Mouse (Mus musculus) embryonic facial prominence, embryonic 11.5 days (tissue): ENCODE measurements around the gene Meig1. TPM values are rescaled to one million over a fixed set of nuclear protein-coding genes. Genes with fewer than 3 reads are reported as not detected.

Experiments used
- ATAC-seq: fragments of 200-750 bp; cut with Nextera tagmentation; replicated peaks from 2 replicates; pipeline ENCODE4 v1.8.0; 2017; ENCODE audit warnings: low read depth; ENCODE audit not compliant: insufficient number of reproducible peaks, low FRiP score, low TSS enrichment
- DNase-seq: peaks from one replicate; pipeline ENCODE4 v3.0.0-alpha.2; 2015; ENCODE audit warnings: low spot score
- H3K27ac ChIP-seq: fragments of 300-500 bp; sonication (generic); replicated peaks from 2 replicates; pipeline ENCODE4 v1.5.1; 2014; ENCODE audit warnings: mild to moderate bottlenecking, low read depth, low read length, control low read depth
- H3K27me3 ChIP-seq: fragments of 300-500 bp; sonication (generic); 2 replicates; pipeline ENCODE4 v1.6.1; 2014; ENCODE audit warnings: mild to moderate bottlenecking, low read length, moderate library complexity, mixed read lengths; ENCODE audit not compliant: control insufficient read depth, insufficient read depth
- H3K36me3 ChIP-seq: fragments of 300-500 bp; sonication (generic); replicated peaks from 2 replicates; pipeline ENCODE4 v1.6.1; 2014; ENCODE audit warnings: low read depth, mild to moderate bottlenecking, low read length, moderate library complexity, mixed read lengths; ENCODE audit not compliant: control insufficient read depth, insufficient read depth
- H3K4me1 ChIP-seq: fragments of 300-500 bp; sonication (generic); 2 replicates; pipeline ENCODE4 v1.6.1; 2014; ENCODE audit warnings: low read length, mixed read lengths; ENCODE audit not compliant: control insufficient read depth, insufficient read depth
- H3K4me2 ChIP-seq: fragments of 300-500 bp; sonication (generic); 2 replicates; pipeline ENCODE4 v1.6.1; 2014; ENCODE audit warnings: low read depth, mild to moderate bottlenecking, control low read depth, low read length, moderate library complexity
- H3K4me3 ChIP-seq: fragments of 300-500 bp; sonication (generic); 2 replicates; pipeline ENCODE4 v1.5.1; 2014; ENCODE audit warnings: low read depth, low read length, control low read depth
- H3K9ac ChIP-seq: fragments of 300-500 bp; sonication (generic); replicated peaks from 2 replicates; pipeline ENCODE4 v1.6.1; 2014; ENCODE audit warnings: mild to moderate bottlenecking, control low read depth, low read length
- H3K9me3 ChIP-seq: fragments of 300-500 bp; sonication (generic); replicated peaks from 2 replicates; pipeline ENCODE4 v1.6.1; 2016; ENCODE audit warnings: mild to moderate bottlenecking, low read length, inconsistent platforms, mixed read lengths; ENCODE audit not compliant: control insufficient read depth
- WGBS: fragments of 180-500 bp; shearing (Covaris S2); extraction: QIAGEN DNeasy Blood & Tissue Kit; methylation state at CpG from one replicate; pipeline ENCODE4 v1.1.7; 2014; 5-methylcytosine and 5-hydroxymethylcytosine counted together
- polyA plus RNA-seq: library from polyadenylated mRNA; unstranded; fragments of >200 nt; fragmentation: Nextera tagmentation; extraction: Ambion mirVana; gene quantifications from 2 replicates; pipeline ENCODE4 v1.2.1, GENCODE M21; 2014

The Meig1 gene
- polyA plus RNA-seq, 1 experiment from 2014 or later, result not detected

DNA sequence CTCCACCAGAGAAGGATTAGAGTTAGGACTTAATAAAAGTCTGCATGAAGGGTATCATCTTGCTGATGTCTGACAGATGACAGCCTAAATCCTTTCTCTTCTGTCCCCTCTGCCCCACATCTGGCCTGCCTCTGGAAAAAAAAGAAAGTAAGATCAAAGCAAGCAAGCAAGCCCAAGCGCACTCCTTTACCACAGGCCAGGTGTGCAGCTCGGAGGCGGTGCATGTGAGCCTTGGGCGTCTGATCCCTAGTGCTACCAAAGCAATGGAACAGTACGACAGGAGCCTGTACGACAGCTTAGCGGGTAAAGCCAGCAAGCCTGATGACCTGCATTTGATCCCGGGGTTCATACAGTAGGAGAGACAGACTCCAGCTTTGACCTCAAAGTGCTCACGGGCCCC is 8.5 kb upstream of the Meig1 start:
- no peaks in the 10 kb centered on the region for H3K9me3 ChIP-seq
- H3K27ac ChIP-seq, result no peak overlapping the region
- ATAC-seq, result 0 out of 2 replicates have a peak, but pooled peaks have one; percentile 48
- H3K4me2 ChIP-seq, result no peak overlapping the region
- no peak overlapping the region for H3K9ac ChIP-seq
- no peaks in the 10 kb centered on the region for H3K4me1 ChIP-seq
- 73% methylated on average over 9 of the region's 9 CpGs for WGBS
- H3K36me3 ChIP-seq, result no peaks in the 10 kb centered on the region
- H3K27me3 ChIP-seq, result no peaks in the 10 kb centered on the region
- H3K4me3 ChIP-seq, result no peak overlapping the region
- peak; percentile 9 for DNase-seq

DNA sequence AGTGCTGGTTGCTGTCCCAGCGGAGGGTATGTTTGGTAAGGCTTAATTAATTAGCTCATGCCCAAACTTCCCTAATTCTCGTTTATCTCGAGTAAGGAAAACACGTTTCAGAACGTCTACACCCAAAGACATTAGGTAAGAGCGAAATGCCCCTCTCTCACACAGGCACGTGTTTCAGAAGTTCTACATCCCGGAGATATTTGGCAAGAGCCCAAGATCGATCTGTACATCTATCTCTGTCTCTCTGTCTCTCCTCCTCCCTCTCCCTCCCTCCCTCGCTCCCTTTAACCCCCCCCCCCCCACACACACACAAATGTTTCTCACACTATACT is 2.1 kb upstream of the Meig1 start:
- Histone ChIP-seq H3K4me1 (no peaks in the 10 kb centered on the region), H3K36me3 (no peaks in the 10 kb centered on the region), H3K9ac (peak overlapping the region; percentile 40), H3K27ac (no peak overlapping the region), H3K27me3 (no peaks in the 10 kb centered on the region), H3K4me2 (peak overlapping the region; percentile 70), H3K4me3 (peak overlapping the region; percentile 55), H3K9me3 (no peaks in the 10 kb centered on the region)
- 12% methylated on average over 10 of the region's 10 CpGs for WGBS
- DNase-seq, result no peak
- ATAC-seq, result no peak

DNA sequence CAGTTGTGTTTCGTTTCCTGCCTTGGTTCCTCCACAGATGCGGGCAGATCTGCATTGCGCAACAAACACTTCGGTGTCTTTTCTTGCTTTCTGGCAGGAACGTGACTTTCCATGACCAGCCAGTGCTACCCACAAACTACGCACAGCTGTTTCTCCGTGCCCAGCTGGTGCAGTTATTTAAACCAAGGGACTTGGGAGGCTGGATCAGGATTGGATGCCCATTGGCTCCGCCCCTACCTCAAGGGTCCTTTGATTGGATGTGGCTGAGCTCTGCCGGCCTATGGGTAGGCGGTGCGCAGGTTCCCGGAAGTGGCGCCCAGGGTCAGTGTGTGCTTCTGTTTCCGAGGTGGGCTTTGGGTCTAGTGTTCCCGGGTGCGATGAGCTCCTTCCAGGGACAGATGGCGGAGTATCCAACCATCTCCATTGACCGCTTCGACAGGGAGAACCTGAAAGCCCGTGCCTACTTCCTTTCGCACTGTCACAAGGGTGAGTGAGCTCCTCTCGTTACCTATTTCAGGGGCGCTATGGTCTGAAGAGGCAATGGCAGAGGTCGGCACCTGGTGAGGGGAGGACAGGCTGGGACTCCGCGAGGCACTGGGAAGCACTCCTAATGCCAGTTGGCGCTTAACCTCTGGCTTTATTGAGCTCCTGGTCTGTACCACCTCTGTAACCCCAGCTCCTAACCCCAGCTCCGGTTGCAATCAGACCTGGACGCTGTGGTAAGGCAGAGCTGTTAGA is 1.6 kb upstream of the Meig1 start, which contains the start of gene Dclre1c:
TSS of gene Dclre1c (plus strand) at position 291 of the 738 bp plus-strand sequence.
- peak within 1 kb of the TSS; percentile 40 for H3K9ac ChIP-seq
- H3K9me3 ChIP-seq, result no peaks in the 10 kb centered on the region
- peak within 1 kb of the TSS; percentile 55 for H3K4me3 ChIP-seq
- WGBS, result 2% methylated on average over 29 of the region's 29 CpGs
- H3K4me1 ChIP-seq, result no peaks in the 10 kb centered on the region
- H3K27ac ChIP-seq, result no peak within 1 kb of the TSS
- no peaks in the 10 kb centered on the region for H3K36me3 ChIP-seq
- no peaks in the 10 kb centered on the region for H3K27me3 ChIP-seq
- ATAC-seq, result peak; percentile 98
- H3K4me2 ChIP-seq, result peak within 1 kb of the TSS; percentile 70
- peak; percentile 95 for DNase-seq

DNA sequence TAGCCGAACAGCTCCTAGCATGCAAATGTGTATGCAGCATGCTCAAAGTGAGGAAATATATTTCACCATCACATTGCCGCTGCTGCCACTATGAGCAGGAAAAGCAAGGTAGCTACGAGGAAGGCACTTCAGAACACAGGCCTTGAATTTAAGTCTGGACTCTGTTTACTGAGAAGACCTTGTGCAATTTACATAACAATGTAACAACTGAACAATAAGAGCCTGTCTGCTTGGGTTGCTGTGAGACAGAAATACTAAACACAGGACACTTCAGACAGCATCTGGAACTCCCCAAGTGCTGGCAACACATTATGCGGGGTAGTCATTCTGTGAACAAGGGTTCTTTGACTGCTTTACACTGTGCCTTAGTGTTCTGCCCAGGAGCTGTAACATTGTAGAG is 2.3 kb downstream of the Meig1 start:
- Histone ChIP-seq H3K27me3 (no peaks in the 10 kb centered on the region), H3K9me3 (no peaks in the 10 kb centered on the region), H3K27ac (no peak overlapping the region), H3K4me3 (no peak overlapping the region), H3K4me1 (no peaks in the 10 kb centered on the region), H3K9ac (no peak overlapping the region), H3K4me2 (no peak overlapping the region), H3K36me3 (no peaks in the 10 kb centered on the region)
- 48% methylated on average over 4 of the region's 4 CpGs for WGBS
- DNase-seq, result no peak
- no peak for ATAC-seq

DNA sequence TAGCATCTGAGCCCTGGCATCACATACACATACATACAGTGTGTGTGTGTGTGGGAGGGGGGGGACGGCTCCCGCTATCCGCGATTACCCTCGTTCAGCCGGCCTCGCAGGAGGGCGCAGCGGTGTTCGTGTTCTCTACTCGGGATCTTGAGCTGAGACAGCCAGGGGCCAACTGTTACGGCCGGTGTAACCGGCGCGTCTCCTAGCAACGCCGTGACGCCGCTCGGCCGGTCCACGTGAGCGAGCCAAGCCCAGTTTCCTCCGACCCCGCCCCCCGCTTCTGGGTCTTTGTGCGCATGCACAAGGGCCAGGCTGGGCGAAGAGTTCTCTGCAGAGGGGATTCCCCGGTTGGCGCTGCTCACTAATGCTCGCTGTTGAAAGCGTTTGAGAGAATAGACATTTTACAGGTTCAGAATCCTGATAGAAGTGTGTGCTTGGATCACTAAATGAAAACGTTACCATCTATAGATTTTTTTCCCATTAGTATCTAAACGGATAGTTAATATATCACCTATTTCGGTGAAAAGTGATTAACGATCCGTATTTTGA is 3.5 kb downstream of the Meig1 start:
- no peaks in the 10 kb centered on the region for H3K4me1 ChIP-seq
- H3K36me3 ChIP-seq, result no peaks in the 10 kb centered on the region
- no peaks in the 10 kb centered on the region for H3K9me3 ChIP-seq
- H3K27ac ChIP-seq, result no peak overlapping the region
- H3K4me2 ChIP-seq, result peak overlapping the region; percentile 78
- DNase-seq, result peak; percentile 97
- H3K4me3 ChIP-seq, result peak overlapping the region; percentile 43
- H3K9ac ChIP-seq, result no peak overlapping the region; the same call in 1 of the 2 replicates
- H3K27me3 ChIP-seq, result no peaks in the 10 kb centered on the region
- peak; percentile 93 for ATAC-seq
- WGBS, result 3% methylated on average over 38 of the region's 38 CpGs

DNA sequence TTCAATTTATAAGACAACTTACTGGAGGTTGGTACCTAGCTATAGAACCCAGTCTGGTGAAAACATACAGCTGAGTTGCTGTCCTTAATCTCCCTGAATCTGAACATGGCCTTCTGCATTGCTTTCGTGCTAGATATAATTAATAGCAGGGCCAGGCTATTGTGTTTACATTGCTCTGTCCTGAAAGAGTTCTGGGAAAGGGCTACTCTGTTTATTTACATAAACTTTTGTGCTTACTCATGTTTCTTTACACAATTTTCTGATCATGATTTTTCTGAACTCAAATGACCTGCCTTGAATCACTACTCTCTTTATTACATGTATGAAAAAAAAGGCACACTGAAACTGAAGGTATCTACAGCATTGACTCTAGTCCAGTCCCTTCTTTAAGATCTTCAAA is 6.8 kb downstream of the Meig1 start:
- no peak overlapping the region for H3K4me3 ChIP-seq
- no peak overlapping the region for H3K4me2 ChIP-seq
- 45% methylated on average over 1 of the region's 1 CpGs for WGBS
- H3K4me1 ChIP-seq, result no peaks in the 10 kb centered on the region
- H3K36me3 ChIP-seq, result no peaks in the 10 kb centered on the region
- H3K9ac ChIP-seq, result no peak overlapping the region
- DNase-seq, result no peak
- ATAC-seq, result no peak
- H3K27me3 ChIP-seq, result no peaks in the 10 kb centered on the region
- no peak overlapping the region for H3K27ac ChIP-seq
- no peaks in the 10 kb centered on the region for H3K9me3 ChIP-seq

DNA sequence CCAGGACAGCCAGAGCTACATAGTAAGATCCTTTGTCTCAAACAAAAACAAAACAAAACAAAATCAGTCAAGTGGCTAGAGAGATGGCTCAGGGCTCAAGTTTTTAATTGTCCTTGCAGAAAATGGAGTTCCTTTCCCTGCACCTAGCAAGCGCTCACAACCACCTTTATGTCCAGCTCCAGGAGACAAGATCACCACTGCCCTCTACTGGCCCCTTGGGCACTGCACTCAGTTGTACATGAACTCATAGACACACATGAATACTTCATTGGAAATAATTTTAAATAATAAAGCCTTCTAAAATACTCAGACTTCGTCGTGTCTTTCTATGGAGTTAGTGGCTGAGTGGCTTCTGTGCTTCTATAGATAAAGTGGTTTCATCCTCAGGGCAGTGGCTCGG is 8.2 kb downstream of the Meig1 start:
- Histone ChIP-seq H3K9ac (no peak overlapping the region), H3K4me1 (no peaks in the 10 kb centered on the region)

DNA sequence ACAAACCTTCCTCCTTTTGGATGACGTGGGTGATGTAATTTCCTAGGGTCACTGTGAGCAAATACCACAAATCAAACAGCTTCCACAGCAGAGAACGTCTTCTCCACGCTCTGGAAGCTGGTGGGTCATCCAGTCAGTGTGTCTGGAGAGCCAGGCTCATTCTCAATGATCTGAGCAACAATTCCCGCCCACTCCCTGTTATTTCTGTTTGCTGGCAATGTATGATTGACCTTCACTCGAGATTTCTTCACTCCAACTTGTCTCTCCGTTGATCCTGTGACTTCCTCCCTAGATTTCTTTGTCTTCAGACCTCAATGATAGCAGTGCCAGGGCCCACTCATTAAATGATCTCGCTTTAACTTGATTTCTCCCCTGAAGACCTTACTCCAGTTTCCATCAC is 14.7 kb downstream of the Meig1 start:
- Histone ChIP-seq H3K4me3 (no peak overlapping the region), H3K9ac (no peak overlapping the region), H3K27me3 (no peaks in the 10 kb centered on the region), H3K4me1 (no peaks in the 10 kb centered on the region), H3K9me3 (no peaks in the 10 kb centered on the region), H3K27ac (no peak overlapping the region), H3K4me2 (no peak overlapping the region), H3K36me3 (no peaks in the 10 kb centered on the region)
- ATAC-seq (no peak), DNase-seq (no peak)
- 80% methylated on average over 7 of the region's 7 CpGs for WGBS

More for the DNA sequence above, 8.2 kb downstream of the Meig1 start:
- no peaks in the 10 kb centered on the region for H3K36me3 ChIP-seq
- H3K4me3 ChIP-seq, result no peak overlapping the region
- DNase-seq (peak; percentile 78), ATAC-seq (no peak)
- H3K9me3 ChIP-seq, result no peaks in the 10 kb centered on the region
- 36% methylated on average over 4 of the region's 4 CpGs for WGBS
- no peak overlapping the region for H3K4me2 ChIP-seq
- no peaks in the 10 kb centered on the region for H3K27me3 ChIP-seq
- no peak overlapping the region for H3K27ac ChIP-seq
